Mouse (Mus musculus) hindbrain, embryonic 11.5 days (tissue): ENCODE results near the gene Gm9736. TPM values are rescaled to one million over a fixed set of nuclear protein-coding genes. Genes with fewer than 3 reads are reported as not detected.
"Not testable (repeated sequence)": the region's sequence is repeated elsewhere in the genome, so short reads cannot be mapped to it uniquely, and the experiment has no call there.

Experiments used
- ATAC-seq: fragments of 200-750 bp; cut with Nextera tagmentation; 2 replicates; pipeline ENCODE4 v1.8.0; 2017; ENCODE audit warnings: mild to moderate bottlenecking, moderate TSS enrichment, moderate library complexity; ENCODE audit not compliant: low FRiP score
- DNase-seq: peaks from one replicate; pipeline ENCODE4 v3.0.0-alpha.2; 2015; ENCODE audit warnings: low spot score
- H3K27ac ChIP-seq: fragments of 300-500 bp; sonication (generic); 2 replicates; pipeline ENCODE4 v1.5.1; 2014; ENCODE audit warnings: mild to moderate bottlenecking, low read depth, low read length
- H3K27me3 ChIP-seq: fragments of 300-500 bp; sonication (generic); 2 replicates; pipeline ENCODE4 v1.6.1; 2014; ENCODE audit warnings: mild to moderate bottlenecking, low read length, moderate library complexity, mixed read lengths; ENCODE audit not compliant: control insufficient read depth, insufficient read depth
- H3K36me3 ChIP-seq: fragments of 300-500 bp; sonication (generic); 2 replicates; pipeline ENCODE4 v1.6.1; 2014; ENCODE audit warnings: mild to moderate bottlenecking, low read length, moderate library complexity, mixed read lengths; ENCODE audit not compliant: control insufficient read depth, insufficient read depth
- H3K4me1 ChIP-seq: fragments of 300-500 bp; sonication (generic); replicated peaks from 2 replicates; pipeline ENCODE4 v1.6.1; 2014; ENCODE audit warnings: low read length, mixed read lengths; ENCODE audit not compliant: control insufficient read depth, insufficient read depth
- H3K4me2 ChIP-seq: fragments of 300-500 bp; sonication (generic); replicated peaks from 2 replicates; pipeline ENCODE4 v1.6.1; 2014; ENCODE audit warnings: mild to moderate bottlenecking, low read depth, low read length
- H3K4me3 ChIP-seq: fragments of 300-500 bp; sonication (generic); 2 replicates; pipeline ENCODE4 v1.5.1; 2014; ENCODE audit warnings: low read depth, low read length
- H3K9ac ChIP-seq: fragments of 300-500 bp; sonication (generic); 2 replicates; pipeline ENCODE4 v1.6.1; 2014; ENCODE audit warnings: low read depth, low read length
- H3K9me3 ChIP-seq: fragments of 300-500 bp; sonication (generic); 2 replicates; pipeline ENCODE4 v1.6.1; 2016; ENCODE audit warnings: low read length; ENCODE audit not compliant: control insufficient read depth
- WGBS: fragments of 180-500 bp; shearing (Covaris S2); extraction: QIAGEN DNeasy Blood & Tissue Kit; methylation state at CpG from one replicate; pipeline ENCODE4 v1.1.7; 2014; 5-methylcytosine and 5-hydroxymethylcytosine counted together
- polyA plus RNA-seq: library from polyadenylated mRNA; unstranded; fragments of >200 nt; fragmentation: Nextera tagmentation; extraction: Ambion mirVana; gene quantifications from 2 replicates; pipeline ENCODE4 v1.2.1, GENCODE M21; 2014

Gene Gm9736
- polyA plus RNA-seq, 1 experiment from 2014 or later, result not detected

GRCm38 (mm10) chr10:77782442-77782841 lies 31.3 kb upstream of the Gm9736 start, which contains the start of gene Gm3250:
Gene Gm3250 (minus strand): TSS chr10:77782542.
- H3K4me1 ChIP-seq, DNase-seq, H3K9ac ChIP-seq, H3K27me3 ChIP-seq, H3K36me3 ChIP-seq, H3K4me2 ChIP-seq, ATAC-seq, H3K4me3 ChIP-seq, H3K9me3 ChIP-seq, H3K27ac ChIP-seq: not testable (repeated sequence)
- 57% methylated on average over 1 of the region's 1 CpGs for WGBS

GRCm38 (mm10) chr10:77776844-77777243 lies 25.7 kb upstream of the Gm9736 start, which contains the start of gene Gm7138:
Gene Gm7138 (minus strand): TSS chr10:77776944.
- DNase-seq, H3K4me2 ChIP-seq, H3K27ac ChIP-seq, H3K4me3 ChIP-seq, H3K9ac ChIP-seq, H3K27me3 ChIP-seq, ATAC-seq, H3K36me3 ChIP-seq, H3K4me1 ChIP-seq, H3K9me3 ChIP-seq: not testable (repeated sequence)
- WGBS, result 50% methylated on average over 1 of the region's 1 CpGs

GRCm38 (mm10) chr10:77772142-77772541 lies 21.0 kb upstream of the Gm9736 start:
- H3K9me3 ChIP-seq, H3K4me2 ChIP-seq, H3K4me1 ChIP-seq, H3K27ac ChIP-seq, ATAC-seq, H3K27me3 ChIP-seq, H3K36me3 ChIP-seq, H3K9ac ChIP-seq, DNase-seq, H3K4me3 ChIP-seq: not testable (repeated sequence)
- 86% methylated on average over 1 of the region's 3 CpGs for WGBS

- not testable (repeated sequence) for H3K36me3 ChIP-seq, H3K9ac ChIP-seq, H3K27ac ChIP-seq, DNase-seq, ATAC-seq, H3K4me3 ChIP-seq, H3K4me1 ChIP-seq, H3K9me3 ChIP-seq, H3K27me3 ChIP-seq, H3K4me2 ChIP-seq
- no CpG with 5 or more reads among the region's 1 CpGs for WGBS
Observed at GRCm38 (mm10) chr10:77771225-77771624, 20.1 kb upstream of the Gm9736 start, which contains the start of gene Gm3238. Gene Gm3238 (minus strand): TSS chr10:77771325.

GRCm38 (mm10) chr10:77769727-77770126 lies 18.6 kb upstream of the Gm9736 start:
- no peak overlapping the region for H3K9ac ChIP-seq
- no peaks in the 10 kb centered on the region for H3K36me3 ChIP-seq
- 95% methylated on average over 1 of the region's 1 CpGs for WGBS
- no peaks in the 10 kb centered on the region for H3K4me1 ChIP-seq
- H3K4me2 ChIP-seq, result no peak overlapping the region
- DNase-seq (no peak), ATAC-seq (no peak)
- H3K4me3 ChIP-seq, result no peak overlapping the region
- H3K27me3 ChIP-seq, result no peaks in the 10 kb centered on the region
- no peaks in the 10 kb centered on the region for H3K9me3 ChIP-seq
- H3K27ac ChIP-seq, result no peak overlapping the region

GRCm38 (mm10) chr10:77759582-77759981 lies 8.4 kb upstream of the Gm9736 start, which contains the start of gene Gm3233:
Gene Gm3233 (minus strand): TSS chr10:77759682.
- not testable (repeated sequence) for H3K4me3 ChIP-seq, H3K27ac ChIP-seq, H3K27me3 ChIP-seq, H3K9me3 ChIP-seq, H3K36me3 ChIP-seq, H3K9ac ChIP-seq, ATAC-seq, H3K4me2 ChIP-seq, H3K4me1 ChIP-seq, DNase-seq
- WGBS, result no CpG with 5 or more reads among the region's 1 CpGs

GRCm38 (mm10) chr10:77753448-77753847 lies 2.3 kb upstream of the Gm9736 start:
- H3K9ac ChIP-seq, result no peak overlapping the region
- H3K9me3 ChIP-seq, result no peaks in the 10 kb centered on the region
- DNase-seq (no peak), ATAC-seq (no peak)
- H3K27me3 ChIP-seq, result no peaks in the 10 kb centered on the region
- no peak overlapping the region for H3K4me2 ChIP-seq
- H3K4me1 ChIP-seq, result no peaks in the 10 kb centered on the region
- H3K4me3 ChIP-seq, result no peak overlapping the region
- H3K27ac ChIP-seq, result no peak overlapping the region
- no peaks in the 10 kb centered on the region for H3K36me3 ChIP-seq

GRCm38 (mm10) chr10:77752312-77752711 lies 1.2 kb upstream of the Gm9736 start:
- not testable (repeated sequence) for H3K27ac ChIP-seq, H3K27me3 ChIP-seq, H3K4me3 ChIP-seq, H3K9ac ChIP-seq, H3K36me3 ChIP-seq, H3K4me2 ChIP-seq, DNase-seq, ATAC-seq, H3K4me1 ChIP-seq, H3K9me3 ChIP-seq
- WGBS, result 66% methylated on average over 3 of the region's 3 CpGs

- not testable (repeated sequence) for H3K4me1 ChIP-seq, DNase-seq, H3K9me3 ChIP-seq, ATAC-seq, H3K9ac ChIP-seq, H3K36me3 ChIP-seq, H3K27me3 ChIP-seq, H3K4me2 ChIP-seq, H3K27ac ChIP-seq, H3K4me3 ChIP-seq
- 72% methylated on average over 1 of the region's 1 CpGs for WGBS
Observed at GRCm38 (mm10) chr10:77750686-77751085, 468 bp downstream of the Gm9736 start.
